Mouse (Mus musculus): ENCODE results near the gene Gatm. TPM values are rescaled to one million over a fixed set of nuclear protein-coding genes. Genes with fewer than 3 reads are reported as not detected.
A peak's percentile ranks its signal among the peaks of the same experiment; 100 is the strongest.

The Gatm gene
- polyA plus RNA-seq, 1 experiment from 2014 or later = 19.3 TPM

GRCm38 (mm10) chr2:122605829-122606228 lies 5.3 kb downstream of the Gatm start:
- Histone ChIP-seq H3K27me3 (replicated peaks) (peaks cover 13% of the 10 kb centered on the region), H3K4me1 (peaks cover 3% of the 10 kb centered on the region; the same call in 1 of the 2 replicates), H3K9me3 (no peaks in the 10 kb centered on the region), H3K9ac (no peak overlapping the region), H3K27ac (replicated peaks) (no peak overlapping the region), H3K36me3 (0 out of 2 replicates have a peak, but pooled peaks cover 2% of the 10 kb centered on the region), H3K4me3 (no peak overlapping the region), H3K4me2 (no peak overlapping the region)
- WGBS = 80% methylated on average over 5 of the region's 5 CpGs
- ATAC-seq (ENCODE audit: extremely low read depth, insufficient number of reproducible peaks, low FRiP score, low TSS enrichment) = no peak

- no peak overlapping the region for H3K4me2 ChIP-seq
- no peak overlapping the region for H3K4me3 ChIP-seq
- no peak overlapping the region for H3K9ac ChIP-seq
- no peak for ATAC-seq (ENCODE audit: extremely low read depth, insufficient number of reproducible peaks, low FRiP score, low TSS enrichment)
- no peaks in the 10 kb centered on the region for H3K9me3 ChIP-seq
- 0 out of 2 replicates have a peak, but pooled peaks cover 2% of the 10 kb centered on the region for H3K36me3 ChIP-seq
- 51% methylated on average over 2 of the region's 2 CpGs for WGBS
- no peak overlapping the region for H3K27ac ChIP-seq (replicated peaks)
- no peaks in the 10 kb centered on the region for H3K4me1 ChIP-seq
- H3K27me3 ChIP-seq (replicated peaks) = no peaks in the 10 kb centered on the region
These were observed 9.7 kb downstream of the Gatm start for GRCm38 (mm10) chr2:122601354-122601753.

GRCm38 (mm10) chr2:122599736-122600135 lies 11.4 kb downstream of the Gatm start:
- Histone ChIP-seq H3K27ac (replicated peaks) (no peak overlapping the region), H3K36me3 (0 out of 2 replicates have a peak, but pooled peaks cover 2% of the 10 kb centered on the region), H3K4me2 (no peak overlapping the region), H3K9ac (no peak overlapping the region), H3K4me1 (no peaks in the 10 kb centered on the region), H3K4me3 (no peak overlapping the region), H3K9me3 (no peaks in the 10 kb centered on the region), H3K27me3 (replicated peaks) (no peaks in the 10 kb centered on the region)
- WGBS = 70% methylated on average over 2 of the region's 2 CpGs
- ATAC-seq (ENCODE audit: extremely low read depth, insufficient number of reproducible peaks, low FRiP score, low TSS enrichment) = no peak

GRCm38 (mm10) chr2:122595461-122595860 lies 15.6 kb downstream of the Gatm start:
- Histone ChIP-seq H3K9me3 (no peaks in the 10 kb centered on the region), H3K27ac (replicated peaks) (no peak overlapping the region), H3K4me2 (no peak overlapping the region), H3K4me3 (no peak overlapping the region), H3K27me3 (replicated peaks) (no peaks in the 10 kb centered on the region), H3K4me1 (no peaks in the 10 kb centered on the region), H3K36me3 (no peaks in the 10 kb centered on the region), H3K9ac (no peak overlapping the region)
- WGBS = 84% methylated on average over 16 of the region's 16 CpGs
- no peak for ATAC-seq (ENCODE audit: extremely low read depth, insufficient number of reproducible peaks, low FRiP score, low TSS enrichment)

- no peak overlapping the region for H3K4me2 ChIP-seq
- no peak for ATAC-seq (ENCODE audit: extremely low read depth, insufficient number of reproducible peaks, low FRiP score, low TSS enrichment)
- no peaks in the 10 kb centered on the region for H3K9me3 ChIP-seq
- H3K4me3 ChIP-seq = no peak overlapping the region
- no peaks in the 10 kb centered on the region for H3K4me1 ChIP-seq
- H3K27me3 ChIP-seq (replicated peaks) = no peaks in the 10 kb centered on the region
- no peaks in the 10 kb centered on the region for H3K36me3 ChIP-seq
- H3K9ac ChIP-seq = no peak overlapping the region
- no peak overlapping the region for H3K27ac ChIP-seq (replicated peaks)
- 32% methylated on average over 2 of the region's 2 CpGs for WGBS
These were observed 19.9 kb downstream of the Gatm start for GRCm38 (mm10) chr2:122591213-122591612.

- Histone ChIP-seq H3K4me2 (no peak overlapping the region), H3K4me1 (no peaks in the 10 kb centered on the region), H3K9me3 (no peaks in the 10 kb centered on the region), H3K36me3 (no peaks in the 10 kb centered on the region), H3K9ac (no peak overlapping the region), H3K27me3 (replicated peaks) (no peaks in the 10 kb centered on the region), H3K4me3 (no peak overlapping the region), H3K27ac (replicated peaks) (no peak overlapping the region)
- 58% methylated on average over 1 of the region's 1 CpGs for WGBS
- no peak for ATAC-seq (ENCODE audit: extremely low read depth, insufficient number of reproducible peaks, low FRiP score, low TSS enrichment)
These were observed 20.8 kb downstream of the Gatm start for GRCm38 (mm10) chr2:122590351-122590750.

- Histone ChIP-seq H3K36me3 (no peaks in the 10 kb centered on the region), H3K27ac (replicated peaks) (no peak overlapping the region), H3K27me3 (replicated peaks) (no peaks in the 10 kb centered on the region), H3K9me3 (no peaks in the 10 kb centered on the region), H3K9ac (no peak overlapping the region), H3K4me3 (no peak overlapping the region), H3K4me2 (no peak overlapping the region), H3K4me1 (no peaks in the 10 kb centered on the region)
- 80% methylated on average over 8 of the region's 8 CpGs for WGBS
- ATAC-seq (ENCODE audit: extremely low read depth, insufficient number of reproducible peaks, low FRiP score, low TSS enrichment) = no peak
These were observed 23.1 kb downstream of the Gatm start for GRCm38 (mm10) chr2:122587861-122588519.

GRCm38 (mm10) chr2:122586258-122586657 lies 24.8 kb downstream of the Gatm start:
- Histone ChIP-seq H3K27me3 (replicated peaks) (no peaks in the 10 kb centered on the region), H3K27ac (replicated peaks) (no peak overlapping the region), H3K4me2 (no peak overlapping the region), H3K9ac (no peak overlapping the region), H3K36me3 (no peaks in the 10 kb centered on the region), H3K9me3 (no peaks in the 10 kb centered on the region), H3K4me3 (no peak overlapping the region), H3K4me1 (peaks cover 10% of the 10 kb centered on the region)
- WGBS = 53% methylated on average over 3 of the region's 3 CpGs
- ATAC-seq (ENCODE audit: extremely low read depth, insufficient number of reproducible peaks, low FRiP score, low TSS enrichment) = no peak

GRCm38 (mm10) chr2:122582324-122582723 lies 28.8 kb downstream of the Gatm start:
- peaks cover 24% of the 10 kb centered on the region for H3K4me1 ChIP-seq
- no peak overlapping the region for H3K9ac ChIP-seq
- no peaks in the 10 kb centered on the region for H3K9me3 ChIP-seq
- H3K27ac ChIP-seq (replicated peaks) = peak overlapping the region; percentile 77
- no peak overlapping the region for H3K4me3 ChIP-seq
- H3K36me3 ChIP-seq = no peaks in the 10 kb centered on the region
- no peaks in the 10 kb centered on the region for H3K27me3 ChIP-seq (replicated peaks)
- no peak for ATAC-seq (ENCODE audit: extremely low read depth, insufficient number of reproducible peaks, low FRiP score, low TSS enrichment)
- 80% methylated on average over 3 of the region's 3 CpGs for WGBS
- no peak overlapping the region for H3K4me2 ChIP-seq

- Histone ChIP-seq H3K36me3 (no peaks in the 10 kb centered on the region), H3K27me3 (replicated peaks) (no peaks in the 10 kb centered on the region), H3K4me3 (no peak overlapping the region), H3K4me2 (peak overlapping the region; percentile 7; the same call in 1 of the 2 replicates), H3K4me1 (peaks cover 30% of the 10 kb centered on the region), H3K9ac (no peak overlapping the region), H3K27ac (replicated peaks) (peak overlapping the region; percentile 77), H3K9me3 (no peaks in the 10 kb centered on the region)
- WGBS = 44% methylated on average over 3 of the region's 3 CpGs
- ATAC-seq (ENCODE audit: extremely low read depth, insufficient number of reproducible peaks, low FRiP score, low TSS enrichment) = peak; percentile 51; the same call in 1 of the 2 replicates
These were observed 29.6 kb downstream of the Gatm start for GRCm38 (mm10) chr2:122581361-122582017.

GRCm38 (mm10) chr2:122580426-122580825 lies 30.7 kb downstream of the Gatm start:
- H3K27ac ChIP-seq (replicated peaks) = peak overlapping the region; percentile 77
- WGBS = 45% methylated on average over 10 of the region's 10 CpGs
- no peak overlapping the region for H3K4me2 ChIP-seq
- H3K4me3 ChIP-seq = no peak overlapping the region
- no peaks in the 10 kb centered on the region for H3K36me3 ChIP-seq
- H3K4me1 ChIP-seq = peaks cover 38% of the 10 kb centered on the region
- H3K9me3 ChIP-seq = no peaks in the 10 kb centered on the region
- H3K9ac ChIP-seq = no peak overlapping the region
- ATAC-seq (ENCODE audit: extremely low read depth, insufficient number of reproducible peaks, low FRiP score, low TSS enrichment) = no peak
- H3K27me3 ChIP-seq (replicated peaks) = no peaks in the 10 kb centered on the region

GRCm38 (mm10) chr2:122577316-122577715 lies 33.8 kb downstream of the Gatm start:
- H3K27me3 ChIP-seq (replicated peaks) = 0 out of 2 replicates have a peak, but pooled peaks cover 2% of the 10 kb centered on the region
- no peaks in the 10 kb centered on the region for H3K9me3 ChIP-seq
- peaks cover 42% of the 10 kb centered on the region for H3K4me1 ChIP-seq
- no peaks in the 10 kb centered on the region for H3K36me3 ChIP-seq
- H3K27ac ChIP-seq (replicated peaks) = no peak overlapping the region
- 61% methylated on average over 1 of the region's 1 CpGs for WGBS
- ATAC-seq (ENCODE audit: extremely low read depth, insufficient number of reproducible peaks, low FRiP score, low TSS enrichment) = no peak
- no peak overlapping the region for H3K4me2 ChIP-seq
- H3K9ac ChIP-seq = no peak overlapping the region
- H3K4me3 ChIP-seq = no peak overlapping the region

Measured in heart, embryonic 13.5 days (tissue).